Mouse (Mus musculus) cerebellum, adult 2 months (tissue): ENCODE results near the gene Syt17.

Source experiments
- CTCF ChIP-seq: fragments of 200-500 bp; IDR thresholded peaks from 2 replicates; pipeline ENCODE4 v1.5.1; 2011; ENCODE audit warnings: low read depth, mild to moderate bottlenecking, control low read depth, low read length, moderate library complexity, borderline replicate concordance; ENCODE audit not compliant: insufficient read depth
- POLR2A ChIP-seq: fragments of 200-500 bp; IDR thresholded peaks from 2 replicates; pipeline ENCODE4 v1.6.1; 2011; ENCODE audit warnings: low read length, control low read depth, borderline replicate concordance; ENCODE audit not compliant: insufficient read depth

DNA sequence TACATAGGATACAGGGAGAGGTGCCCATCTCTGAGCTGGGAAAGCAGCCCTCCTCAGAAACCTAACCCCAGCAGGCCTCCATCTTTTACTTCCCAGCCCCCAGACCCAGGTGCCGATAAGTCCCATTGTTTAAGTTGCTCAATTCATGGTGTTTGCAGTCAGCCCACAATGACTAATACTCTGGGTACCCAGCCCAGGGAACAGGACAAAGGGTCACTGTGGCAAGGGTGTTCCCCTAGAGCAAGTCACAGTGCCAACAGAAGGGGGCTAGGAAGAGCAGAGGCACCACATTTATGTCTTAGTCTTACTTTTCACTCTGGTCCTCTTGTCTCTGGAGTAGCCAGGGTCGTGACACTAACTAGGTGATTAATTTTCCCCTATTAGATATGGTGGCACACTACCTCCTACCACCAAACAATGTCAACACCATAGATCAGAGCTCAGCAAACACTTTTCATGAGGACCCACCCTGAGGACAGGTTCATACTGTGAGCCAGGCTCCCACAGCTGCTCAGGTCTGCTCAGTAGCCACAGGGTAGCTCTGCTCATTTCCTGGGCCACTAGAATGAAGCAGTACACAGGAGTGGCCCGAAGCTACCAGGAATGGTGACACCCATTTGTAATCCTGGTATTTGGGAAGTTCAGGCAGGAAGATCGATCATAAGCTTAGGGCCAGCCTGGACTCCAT, 47.0 kb upstream of the Syt17 start:
- no peak for TF ChIP-seq CTCF
- no peak for TF ChIP-seq POLR2A
